Mouse (Mus musculus) ES-E14 (cell line): ENCODE data around the gene Ccdc110.

Experiments used
- CHD2 ChIP-seq: IDR thresholded peaks from 2 replicates; pipeline ENCODE4 v1.6.1; 2014; ENCODE audit warnings: mild to moderate bottlenecking, low read depth, low read length, inconsistent platforms
- HCFC1 ChIP-seq: IDR thresholded peaks from 2 replicates; pipeline ENCODE4 v1.6.1; 2012; ENCODE audit warnings: low read length, inconsistent platforms, borderline replicate concordance; ENCODE audit not compliant: insufficient read depth
- MAFK ChIP-seq: IDR thresholded peaks from 2 replicates; pipeline ENCODE4 v1.6.1; 2014; ENCODE audit warnings: mild to moderate bottlenecking, low read depth, low read length, inconsistent platforms; ENCODE audit not compliant: insufficient read depth
- ZNF384 ChIP-seq: IDR thresholded peaks from 2 replicates; pipeline ENCODE4 v1.6.1; 2012; ENCODE audit warnings: low read depth, low read length, inconsistent platforms

GRCm38 (mm10) chr8:45896590-45896989 lies 37.8 kb upstream of the Ccdc110 start:
- no peak for TF ChIP-seq HCFC1
- no peak for TF ChIP-seq ZNF384
- no peak for TF ChIP-seq MAFK
- no peak for TF ChIP-seq CHD2
